ENCODE assay signal across 23 mouse cellular contexts in genomic region chr12:9688776-9689175, GRCm38 (mm10).
DNase-seq lines count a peak whose midpoint lies in the region; ATAC-seq and TF ChIP-seq lines count a peak whose summit lies in the region.
"Had no signal": no experiment of that assay in that cellular context is flagged by ENCODE, and none has a peak within 500 bp of the region (broad histone marks: within the 10 kb centered on the region; RNA-seq: fewer than 3 reads in every experiment).

No protein-coding gene starts in this region.

- DNase-seq in kidney, adult 2 months = peak; percentile 72
- DNase-seq in kidney, adult 8-10 months = no peak
- DNase-seq in kidney, postnatal 0 days (ENCODE audit: low spot score) = peak; percentile 27
- DNase-seq in Muller cell, postnatal 12 days (ENCODE audit: inconsistent ontology term) = peak; percentile 3
- DNase-seq in left cerebral cortex, postnatal 4 days = no peak
- DNase-seq: adrenal gland, adult 8-10 months; adrenal gland, postnatal 14 days; adrenal gland, postnatal 36 days; B cell, adult 2 months; cerebellum, adult 11-12 months; cerebellum, adult 2 months; cerebellum, adult 9-10 months; cerebellum, postnatal 10 days; cerebellum, postnatal 25 days had no signal

- no peak for TF ChIP-seq CTCF in kidney, adult 2 months (conservative IDR thresholded peaks at IDR 0.05; ENCODE audit: insufficient read depth, insufficient read length, low read depth, low read length)
- no peak for TF ChIP-seq CTCF in kidney, postnatal 0 days (IDR thresholded peaks at IDR 0.05; ENCODE audit: low read depth)

- H3K4me3 ChIP-seq in kidney, adult 2 months (ENCODE audit: insufficient read depth, low read depth, low read length) = no peak overlapping the region
- H3K4me3 ChIP-seq in kidney, postnatal 0 days (replicated peaks; ENCODE audit: low read depth, low read length) = no peak overlapping the region
- H3K4me3 ChIP-seq in kidney, embryonic 14.5 days (ENCODE audit: low read length) = no peak overlapping the region
- H3K4me3 ChIP-seq in myocyte = no peak overlapping the region
- H3K4me3 ChIP-seq: embryonic facial prominence, embryonic 10.5 days; embryonic facial prominence, embryonic 12.5 days; forebrain, embryonic 13.5 days; forebrain, embryonic 15.5 days had no signal

- no peaks in the 10 kb centered on the region for H3K9me3 ChIP-seq in kidney, postnatal 0 days (replicated peaks; ENCODE audit: low read length)
- no peaks in the 10 kb centered on the region for H3K9me3 ChIP-seq in kidney, embryonic 14.5 days (ENCODE audit: control insufficient read depth, low read length)
- H3K9me3 ChIP-seq: embryonic facial prominence, embryonic 10.5 days; embryonic facial prominence, embryonic 12.5 days; forebrain, embryonic 13.5 days; forebrain, embryonic 15.5 days; G1E had no signal

- no peaks in the 10 kb centered on the region for H3K27me3 ChIP-seq in kidney, adult 2 months (replicated peaks; ENCODE audit: control insufficient read depth, insufficient read depth, low read length)
- H3K27me3 ChIP-seq in kidney, postnatal 0 days (ENCODE audit: insufficient read depth, low read length) = no peaks in the 10 kb centered on the region
- H3K27me3 ChIP-seq in kidney, embryonic 14.5 days (ENCODE audit: control insufficient read depth, insufficient read depth, low read length) = no peaks in the 10 kb centered on the region
- H3K27me3 ChIP-seq in myocyte (ENCODE audit: control insufficient read depth, insufficient read depth, insufficient read length) = no peaks in the 10 kb centered on the region
- H3K27me3 ChIP-seq: CH12.LX; embryonic facial prominence, embryonic 12.5 days; forebrain, embryonic 13.5 days; forebrain, embryonic 15.5 days had no signal

- H3K9ac ChIP-seq in kidney, postnatal 0 days (ENCODE audit: low read depth, low read length) = no peak overlapping the region
- H3K9ac ChIP-seq in kidney, embryonic 14.5 days (ENCODE audit: low read depth, low read length) = no peak overlapping the region
- H3K9ac ChIP-seq: embryonic facial prominence, embryonic 12.5 days; forebrain, embryonic 13.5 days; forebrain, embryonic 15.5 days had no signal

- intact Hi-C loops in left cerebral cortex, postnatal 4 days (cut with DNase I) = no loop called here

- no peaks in the 10 kb centered on the region for H3K79me2 ChIP-seq in myocyte (ENCODE audit: control insufficient read depth, insufficient read depth)

- ATAC-seq in kidney, postnatal 0 days (replicated peaks; ENCODE audit: low FRiP score, low read depth) = no peak
- ATAC-seq in kidney, embryonic 14.5 days (ENCODE audit: low FRiP score, low TSS enrichment) = no peak
- ATAC-seq: CD4-positive, CD25-positive, alpha-beta regulatory T cell, adult 4 months; forebrain, embryonic 13.5 days; forebrain, embryonic 15.5 days had no signal

- no peaks in the 10 kb centered on the region; the same call in 1 of the 2 replicates for H3K4me1 ChIP-seq in kidney, adult 2 months (ENCODE audit: control insufficient read depth, insufficient read depth, low read length)
- no peaks in the 10 kb centered on the region for H3K4me1 ChIP-seq in kidney, postnatal 0 days (replicated peaks; ENCODE audit: insufficient read depth, low read length)
- no peaks in the 10 kb centered on the region for H3K4me1 ChIP-seq in kidney, embryonic 14.5 days (ENCODE audit: control insufficient read depth, insufficient read depth, low read length)
- H3K4me1 ChIP-seq: embryonic facial prominence, embryonic 10.5 days; embryonic facial prominence, embryonic 12.5 days; forebrain, embryonic 13.5 days; forebrain, embryonic 15.5 days had no signal

- H3K27ac ChIP-seq in kidney, adult 2 months (ENCODE audit: insufficient read depth, low read depth, low read length) = no peak overlapping the region
- H3K27ac ChIP-seq in kidney, postnatal 0 days = no peak overlapping the region
- no peak overlapping the region for H3K27ac ChIP-seq in kidney, embryonic 14.5 days (ENCODE audit: low read depth, low read length)
- H3K27ac ChIP-seq: embryonic facial prominence, embryonic 10.5 days; embryonic facial prominence, embryonic 12.5 days; forebrain, embryonic 13.5 days; forebrain, embryonic 15.5 days had no signal

- TF ChIP-seq POLR2A in kidney, adult 2 months (IDR thresholded peaks at IDR 0.05; ENCODE audit: low read depth, low read length) = no peak
- no peak for TF ChIP-seq POLR2A in myocyte (IDR thresholded peaks at IDR 0.05; ENCODE audit: insufficient read length, low read depth)

- no peaks in the 10 kb centered on the region for H3K36me3 ChIP-seq in kidney, adult 2 months (ENCODE audit: control insufficient read depth, insufficient read depth, low read length)
- no peaks in the 10 kb centered on the region for H3K36me3 ChIP-seq in kidney, postnatal 0 days (ENCODE audit: insufficient read depth, low read length)
- H3K36me3 ChIP-seq in kidney, embryonic 14.5 days (ENCODE audit: control insufficient read depth, insufficient read depth, low read length) = no peaks in the 10 kb centered on the region
- no peaks in the 10 kb centered on the region for H3K36me3 ChIP-seq in myocyte (ENCODE audit: control insufficient read depth, insufficient read depth)
- H3K36me3 ChIP-seq: embryonic facial prominence, embryonic 10.5 days; embryonic facial prominence, embryonic 12.5 days; forebrain, embryonic 15.5 days; G1E had no signal

- no peak overlapping the region for H3K4me2 ChIP-seq in kidney, postnatal 0 days (ENCODE audit: low read length)
- H3K4me2 ChIP-seq in kidney, embryonic 14.5 days (replicated peaks; ENCODE audit: low read depth, low read length) = no peak overlapping the region
- peak overlapping the region; percentile 12 for H3K4me2 ChIP-seq in myocyte (ENCODE audit: low read depth)
- H3K4me2 ChIP-seq: embryonic facial prominence, embryonic 12.5 days; forebrain, embryonic 13.5 days; forebrain, embryonic 15.5 days had no signal

- no peak overlapping the region for H3ac ChIP-seq in myocyte (ENCODE audit: control insufficient read depth, insufficient read length)

TF ChIP-seq in myocyte, 11 proteins besides CTCF, POLR2A, EP300 and RAD21:
- TF ChIP-seq MYOD1 (IDR thresholded peaks at IDR 0.05; ENCODE audit: control insufficient read depth in 1 of 3, insufficient read length in 2 of 3, low read depth in 2 of 3) (no peak), POLR2AphosphoS2 (IDR thresholded peaks at IDR 0.05; ENCODE audit: insufficient read length, low read depth) (no peak), REST (IDR thresholded peaks at IDR 0.05; ENCODE audit: insufficient read depth, insufficient read length) (no peak), USF1 (IDR thresholded peaks at IDR 0.05; ENCODE audit: low read depth) (no peak), TCF12 (IDR thresholded peaks at IDR 0.05; ENCODE audit: insufficient read depth, poor library complexity, severe bottlenecking) (no peak), SRF (IDR thresholded peaks at IDR 0.05; ENCODE audit: control insufficient read depth, insufficient read length, low read depth) (no peak), MYOG (IDR thresholded peaks at IDR 0.05; ENCODE audit: control insufficient read depth in 1 of 3, insufficient read depth in 1 of 3, insufficient read length in 2 of 3, low read depth in 2 of 3) (no peak), E2F4 (IDR thresholded peaks at IDR 0.05; ENCODE audit: insufficient read depth) (no peak), CEBPB (IDR thresholded peaks at IDR 0.05; ENCODE audit: insufficient read depth, poor library complexity, severe bottlenecking) (no peak), TCF3 (IDR thresholded peaks at IDR 0.05; ENCODE audit: insufficient read length, low read depth) (no peak), MAX (IDR thresholded peaks at IDR 0.05; ENCODE audit: low read depth) (no peak)

Comparison
In these comparisons a context has a peak if more than half of its experiments do, and no peak if none do; other contexts are left out.
1. DNase-seq: peak in kidney, adult 2 months (single experiment), kidney, postnatal 0 days (single experiment) and Muller cell, postnatal 12 days (single experiment); none in kidney, adult 8-10 months (0 of 2) and left cerebral cortex, postnatal 4 days (single experiment).